Comparison of ENCODE assay signal across 8 mouse cellular contexts in the genomic region with DNA sequence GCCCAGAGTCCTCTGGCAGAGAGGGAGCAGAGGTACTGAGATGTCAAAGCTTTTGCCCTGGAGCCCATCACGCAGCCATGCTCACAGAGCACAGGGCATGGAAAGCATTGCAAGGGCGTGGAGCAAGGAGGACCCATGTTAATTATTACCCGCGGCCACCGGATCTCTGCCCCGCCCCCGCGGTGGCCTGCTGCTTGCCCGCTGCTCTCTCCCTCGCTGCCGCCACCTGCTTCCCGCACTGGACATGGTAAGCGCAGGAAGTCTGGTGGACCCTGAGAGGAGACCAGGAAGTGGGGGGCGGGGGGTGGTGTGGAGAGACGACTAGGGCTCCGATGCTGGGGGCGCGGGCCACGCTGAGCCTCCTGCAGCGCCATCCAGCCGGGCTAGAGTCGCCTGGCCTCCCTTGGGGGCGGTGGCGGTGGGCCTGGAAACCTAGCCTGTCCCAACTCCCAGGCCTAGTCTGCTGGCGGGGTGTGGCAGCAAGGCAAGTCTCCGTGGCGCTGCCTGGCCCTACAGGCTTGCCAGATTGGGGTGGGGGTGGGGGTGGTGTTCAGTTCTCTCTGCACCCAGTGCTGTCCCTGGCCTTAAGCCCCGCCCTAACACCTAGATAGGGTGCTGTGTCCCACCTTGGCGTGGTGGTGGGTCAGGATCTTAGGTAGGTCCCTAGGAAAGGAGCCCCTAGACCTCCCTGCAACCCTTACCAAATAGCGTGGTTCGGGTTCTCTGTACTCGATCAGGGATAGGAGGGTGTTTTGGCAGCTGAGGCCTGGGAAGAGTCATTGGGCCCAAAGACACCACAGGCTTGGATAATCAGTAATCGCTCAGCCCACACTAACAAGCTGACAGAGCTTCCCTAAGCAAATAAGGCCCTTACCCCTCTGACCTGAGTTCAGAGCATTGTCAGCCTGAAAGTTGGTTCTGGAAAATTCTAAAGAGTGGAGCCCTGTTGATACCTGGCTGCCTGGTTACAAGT. TPM values are rescaled to one million over a fixed set of nuclear protein-coding genes. Genes with fewer than 3 reads are reported as not detected.
DNase-seq lines count a peak whose midpoint lies in the region; ATAC-seq and TF ChIP-seq lines count a peak whose summit lies in the region.

A gene (plus strand): TSS at position 162 of the 973 bp plus-strand sequence.

- TF ChIP-seq EP300 in CH12.LX (IDR thresholded peaks at IDR 0.05; ENCODE audit: low read length) = no peak

- peaks cover 3 to 29% of the 10 kb centered on the region in 2 experiments for H3K4me1 ChIP-seq in CH12.LX (ENCODE audit: control insufficient read depth in 1 of 2, insufficient read depth in 2 of 2)
- no peaks in the 10 kb centered on the region for H3K4me1 ChIP-seq in thymus, adult 2 months (replicated peaks; ENCODE audit: control insufficient read depth, insufficient read depth, low read length)

- H3K79me2 ChIP-seq in CH12.LX (replicated peaks; ENCODE audit: control insufficient read depth, extremely low read depth, insufficient read depth, poor library complexity, severe bottlenecking) = no peaks in the 10 kb centered on the region

- TF ChIP-seq RAD21 in CH12.LX (IDR thresholded peaks at IDR 0.05; ENCODE audit: low read depth, low read length) = no peak

- peaks cover 0 to 25% of the 10 kb centered on the region in 2 experiments for H3K36me3 ChIP-seq in CH12.LX (replicated peaks in 1 of 2; ENCODE audit: control insufficient read depth in 1 of 2, insufficient read depth in 1 of 2, low read length in 1 of 2)
- H3K36me3 ChIP-seq in thymus, adult 2 months (ENCODE audit: control insufficient read depth, insufficient read depth, low read length) = no peaks in the 10 kb centered on the region

- TF ChIP-seq POLR2A in CH12.LX (IDR thresholded peaks at IDR 0.05; ENCODE audit: low read depth, low read length) = no peak
- TF ChIP-seq POLR2A in thymus, adult 2 months (IDR thresholded peaks at IDR 0.05; ENCODE audit: control insufficient read depth, extremely low read depth, insufficient read depth, low read length, poor library complexity) = no peak

- 25% methylated on average over 33 of the region's 33 CpGs for WGBS in thymus, adult 2 months

- DNase-seq in CH12.LX (ENCODE audit: extremely low read depth) = peak; percentile 27
- DNase-seq in Patski (ENCODE audit: low read depth, low spot score) = peak; percentile 38
- DNase-seq in embryo, embryonic 10 days (ENCODE audit: low spot score) = peak; percentile 80
- peak; percentile 58 for DNase-seq in heart, postnatal 4 days
- no peak for DNase-seq in layer of hippocampus, postnatal 14 days (ENCODE audit: low spot score in 2 of 2)
- DNase-seq in testis, postnatal 10 days (ENCODE audit: low spot score) = peak; percentile 68
- no peak for DNase-seq in thymus, adult 2 months

- ATAC-seq in Patski = peak; percentile 77
- peak; percentile 52 for ATAC-seq in megakaryocyte, adult 5-6 weeks (ENCODE audit: poor library complexity, severe bottlenecking)

- H3K9ac ChIP-seq in CH12.LX (ENCODE audit: insufficient read depth, low read depth) = peak within 1 kb of the TSS; percentile 64

- peak within 1 kb of the TSS; percentile 44 for H3K4me2 ChIP-seq in CH12.LX (ENCODE audit: insufficient read depth, low read depth, poor library complexity, severe bottlenecking)

- peak within 1 kb of the TSS; percentile 59 to 70 (median 61) for H3K4me3 ChIP-seq in CH12.LX (replicated peaks in 1 of 3; ENCODE audit: low read depth in 2 of 3, low read length in 2 of 3, poor library complexity in 1 of 3)
- no peak within 1 kb of the TSS for H3K4me3 ChIP-seq in thymus, adult 2 months (ENCODE audit: control insufficient read depth, insufficient read depth, low read length)

- TF ChIP-seq CTCF in CH12.LX (conservative IDR thresholded peaks at IDR 0.05 in 1 of 2, IDR thresholded peaks at IDR 0.05 in 1 of 2; ENCODE audit: low read depth in 2 of 2, low read length in 2 of 2) (no peak), Patski (IDR thresholded peaks at IDR 0.05) (no peak)
- no peak for TF ChIP-seq CTCF in thymus, adult 2 months (IDR thresholded peaks at IDR 0.05; ENCODE audit: borderline replicate concordance, control insufficient read depth, extremely low read depth, insufficient read depth, low read length, poor library complexity)

- dilution Hi-C loops in CH12.LX (cut with MboI; ENCODE audit: extremely low pct_ligation_motif_present, extremely low pct_unique_long_range_greater_than_20kb, low sequenced_read_pairs) = no loop called here

- H3K27me3 ChIP-seq in CH12.LX (replicated peaks) (no peaks in the 10 kb centered on the region), Patski (no peaks in the 10 kb centered on the region)
- H3K27me3 ChIP-seq in thymus, adult 2 months (ENCODE audit: control insufficient read depth, insufficient read depth, low read length) = no peaks in the 10 kb centered on the region

- peak within 1 kb of the TSS; percentile 8 for H3K27ac ChIP-seq in CH12.LX (ENCODE audit: insufficient read depth, low read depth)
- H3K27ac ChIP-seq in thymus, adult 2 months (ENCODE audit: control insufficient read depth, insufficient read depth, low read length) = no peak within 1 kb of the TSS

- CTCF ChIA-PET in Patski (lab: Charles Lee) = interaction anchor here (1.1 kb wide), 1 partner anchor 17 kb away, joined by 3 read pairs; no protein-coding TSS in a partner anchor

- H3K9me3 ChIP-seq in CH12.LX (replicated peaks; ENCODE audit: low read length) = no peaks in the 10 kb centered on the region

- POLR2A ChIA-PET in Patski (lab: Charles Lee) = interaction anchor here (0.6 kb wide), 1 partner anchor 8 kb away, joined by 3 read pairs; no protein-coding TSS in a partner anchor

- in situ Hi-C loops in CH12.LX (cut with MboI; ENCODE audit: low pct_ligation_motif_present, low pct_unique_long_range_greater_than_20kb, low sequenced_read_pairs) (no loop called here), Patski (cut with MboI; ENCODE audit: low pct_unique_long_range_greater_than_20kb) (no loop called here)

TF ChIP-seq in CH12.LX, 34 proteins besides CTCF, POLR2A, EP300 and RAD21:
- peak; percentile 44; the same call in 1 of the 2 replicates for TF ChIP-seq ELF1 (IDR thresholded peaks at IDR 0.05; ENCODE audit: low read depth, low read length)
- TF ChIP-seq IRF4 (IDR thresholded peaks at IDR 0.05; ENCODE audit: low read depth, low read length) = no peak
- 0 out of 2 replicates have a peak, but pooled peaks have one; percentile 15 for TF ChIP-seq ZMIZ1 (IDR thresholded peaks at IDR 0.05; ENCODE audit: low read depth, low read length)
- no peak for TF ChIP-seq ZKSCAN1 (IDR thresholded peaks at IDR 0.05; ENCODE audit: borderline replicate concordance, low read depth, low read length)
- TF ChIP-seq JUND (conservative IDR thresholded peaks at IDR 0.05; ENCODE audit: low read depth, low read length) = no peak
- TF ChIP-seq CHD2 (IDR thresholded peaks at IDR 0.05; ENCODE audit: low read length) = peak; percentile 46; the same call in 1 of the 2 replicates
- TF ChIP-seq MXI1 (IDR thresholded peaks at IDR 0.05; ENCODE audit: low read depth, low read length) = peak; percentile 64; the same call in 1 of the 2 replicates
- TF ChIP-seq SIN3A (IDR thresholded peaks at IDR 0.05; ENCODE audit: low read length) = peak; percentile 63; the same call in 1 of the 2 replicates
- no peak for TF ChIP-seq MAFK (IDR thresholded peaks at IDR 0.05; ENCODE audit: insufficient replicate concordance, low read length)
- TF ChIP-seq ZC3H11A (IDR thresholded peaks at IDR 0.05; ENCODE audit: low read depth, low read length) = no peak
- no peak for TF ChIP-seq TBP (conservative IDR thresholded peaks at IDR 0.05; ENCODE audit: low read depth, low read length)
- TF ChIP-seq MAZ (IDR thresholded peaks at IDR 0.05; ENCODE audit: low read depth, low read length) = no peak
- TF ChIP-seq E2F4 (IDR thresholded peaks at IDR 0.05; ENCODE audit: insufficient replicate concordance, low read depth, low read length) = no peak
- TF ChIP-seq MYC (IDR thresholded peaks at IDR 0.05; ENCODE audit: low read depth, low read length) = 0 out of 2 replicates have a peak, but pooled peaks have one; percentile 16

RNA-seq across cellular contexts. Expression of the gene that starts here (rescaled TPM):
- total RNA-seq in CH12.LX (2012; rRNA removed) (34.7 and 36.1 TPM in 2 replicates), CH12.LX (2014; rRNA removed) (16.5 and 19.3 TPM in 2 replicates)
- polyA plus RNA-seq in CH12.LX (2012; ENCODE audit: insufficient read length, low read depth) (22.5 and 25.3 TPM in 2 replicates), Patski (2021) (211 TPM)
- 10 to 100 TPM; 20.8 to 21.8 TPM for total RNA-seq in heart, postnatal 4 days (2021)
- 10 to 100 TPM; 13.7 to 15.9 TPM for total RNA-seq in layer of hippocampus, postnatal 14 days (2021)
- total RNA-seq in megakaryocyte, adult 5-6 weeks (2015) = not detected in 2 replicates
- not detected in 2 replicates for total RNA-seq in megakaryocyte, adult 5-6 weeks (2017)
- 0.71 and 1.1 TPM in 2 replicates for polyA plus RNA-seq in thymus, adult 2 months (2012; rRNA removed)

Comparison
In these comparisons a context has a peak if more than half of its experiments do, and no peak if none do; other contexts are left out.
1. RNA of the gene that starts here (total RNA-seq): 16.5 to 36.1 TPM in CH12.LX, 20.8 to 21.8 TPM in heart, postnatal 4 days and 13.7 to 15.9 TPM in layer of hippocampus, postnatal 14 days; not detected in megakaryocyte, adult 5-6 weeks; every median in the first group is over 10 times any median in the second.
2. RNA of the gene that starts here (polyA plus RNA-seq): 211 TPM in Patski (single experiment) and 22.5 to 25.3 TPM in CH12.LX; 0.71 to 1.1 TPM in thymus, adult 2 months; every median in the first group is over 10 times any median in the second.
3. Peak in ATAC-seq in megakaryocyte, adult 5-6 weeks; RNA of the gene not detected or under 1 TPM.
4. DNase-seq: peak in CH12.LX (single experiment), Patski (single experiment), embryo, embryonic 10 days (single experiment), heart, postnatal 4 days (single experiment) and testis, postnatal 10 days (single experiment); none in layer of hippocampus, postnatal 14 days (0 of 2) and thymus, adult 2 months (single experiment).